Mouse (Mus musculus) kidney, postnatal 10 days (tissue): ENCODE results near the gene Ppm1d.

Experiments used
- DNase-seq: peaks from one replicate; pipeline ENCODE4 v3.0.0; 2021; ENCODE audit warnings: mixed read lengths

The Ppm1d gene

GRCm38 (mm10) chr11:85329167-85329894 is 18.3 kb downstream of the Ppm1d start:
- DNase-seq = peak; percentile 68

GRCm38 (mm10) chr11:85334778-85335177 is 23.7 kb downstream of the Ppm1d start:
- peak; percentile 74 for DNase-seq

GRCm38 (mm10) chr11:85339173-85339831 is 28.3 kb downstream of the Ppm1d start:
- no peak for DNase-seq

GRCm38 (mm10) chr11:85340070-85340616 is 29.1 kb downstream of the Ppm1d start:
- DNase-seq = no peak

- DNase-seq = peak; percentile 99
Observed at GRCm38 (mm10) chr11:85352539-85353380, 41.7 kb downstream of the Ppm1d start, which contains the start of gene Bcas3. Gene Bcas3, plus strand, starts transcription at chr11:85353167.

- DNase-seq = no peak
Observed at GRCm38 (mm10) chr11:85353819-85354218, 42.8 kb downstream of the Ppm1d start.

- DNase-seq = no peak
Observed at GRCm38 (mm10) chr11:85359641-85360040, 48.6 kb downstream of the Ppm1d start.

GRCm38 (mm10) chr11:85361621-85362020 is 50.6 kb downstream of the Ppm1d start:
- DNase-seq = no peak

- DNase-seq = no peak
Observed at GRCm38 (mm10) chr11:85366168-85366567, 55.1 kb downstream of the Ppm1d start.

GRCm38 (mm10) chr11:85367823-85368222 is 56.8 kb downstream of the Ppm1d start:
- DNase-seq = no peak

- no peak for DNase-seq
Observed at GRCm38 (mm10) chr11:85379091-85379490, 68.0 kb downstream of the Ppm1d start.

- no peak for DNase-seq
Observed at GRCm38 (mm10) chr11:85380046-85380445, 69.0 kb downstream of the Ppm1d start.

GRCm38 (mm10) chr11:85382055-85382454 is 71.0 kb downstream of the Ppm1d start:
- peak; percentile 82 for DNase-seq

GRCm38 (mm10) chr11:85383975-85384821 is 73.2 kb downstream of the Ppm1d start:
- no peak for DNase-seq

- DNase-seq = peak; percentile 47
Observed at GRCm38 (mm10) chr11:85392179-85392863, 81.3 kb downstream of the Ppm1d start.

- peak; percentile 45 for DNase-seq
Observed at GRCm38 (mm10) chr11:85392864-85393220, 81.8 kb downstream of the Ppm1d start.

GRCm38 (mm10) chr11:85393990-85394389 is 82.9 kb downstream of the Ppm1d start:
- DNase-seq = peak; percentile 38

- peak; percentile 17 for DNase-seq
Observed at GRCm38 (mm10) chr11:85395361-85395760, 84.3 kb downstream of the Ppm1d start.
